Mouse (Mus musculus) C2C12 (cell line): ENCODE measurements around the gene Pdzd2.

Experiments
- CTCF ChIP-seq: IDR thresholded peaks from one replicate; pipeline ENCODE4 v1.5.1; 2011; ENCODE audit not compliant: control insufficient read depth, insufficient read depth, insufficient read length
- FOSL1 ChIP-seq: IDR thresholded peaks from one replicate; pipeline ENCODE4 v1.8.0; 2011; ENCODE audit warnings: mild to moderate bottlenecking, low read length; ENCODE audit not compliant: poor library complexity, insufficient read depth, severe bottlenecking
- MAX ChIP-seq: IDR thresholded peaks from one replicate; pipeline ENCODE4 v1.6.1; 2011; ENCODE audit warnings: mild to moderate bottlenecking, control low read depth
- MYOD1 ChIP-seq: IDR thresholded peaks from one replicate; pipeline ENCODE4 v1.6.1; 2011; ENCODE audit warnings: low read depth; ENCODE audit not compliant: control insufficient read depth, insufficient read length
- MYOG ChIP-seq: IDR thresholded peaks from one replicate; pipeline ENCODE4 v1.6.1; 2011; ENCODE audit not compliant: control insufficient read depth, insufficient read length; ENCODE audit errors: extremely low read depth
- USF1 ChIP-seq: IDR thresholded peaks from one replicate; pipeline ENCODE4 v1.6.1; 2011; ENCODE audit warnings: low read depth, mild to moderate bottlenecking, control low read depth, moderate library complexity

DNA sequence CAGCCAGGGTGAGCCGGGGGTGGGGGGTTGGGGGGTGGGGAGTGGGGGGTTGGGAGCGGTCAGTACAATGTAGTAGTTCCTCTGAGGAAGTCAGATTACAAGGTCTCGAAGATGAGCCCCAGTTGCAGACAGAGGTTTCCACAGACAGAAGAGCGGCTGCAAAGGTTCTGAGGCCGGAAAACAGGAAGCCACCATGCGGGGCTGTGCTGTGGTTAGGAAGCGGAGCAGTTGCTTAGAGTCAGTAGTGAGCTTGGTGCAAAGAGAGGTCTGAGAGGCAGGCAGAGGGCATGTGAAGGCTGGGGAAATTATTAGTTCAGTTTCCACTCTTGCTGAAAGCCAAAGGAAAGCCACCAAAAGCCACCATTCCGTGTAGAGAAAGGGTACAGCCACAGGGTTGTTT is 303.8 kb downstream of the Pdzd2 start:
- TF ChIP-seq CTCF (no peak), MAX (no peak), MYOD1 (no peak), USF1 (no peak), FOSL1 (no peak), MYOG (no peak)
